Mouse (Mus musculus) limb, embryonic 10.5 days (tissue): ENCODE measurements around the gene Vwa8. TPM values are rescaled to one million over a fixed set of nuclear protein-coding genes. Genes with fewer than 3 reads are reported as not detected.

Experiments used
- DNase-seq: peaks from one replicate; pipeline ENCODE4 v3.0.0-alpha.2; 2017; ENCODE audit warnings: low spot score
- H3K27ac ChIP-seq: fragments of 300-500 bp; sonication (generic); 2 replicates; pipeline ENCODE4 v1.5.1; 2016; ENCODE audit warnings: mild to moderate bottlenecking
- H3K27me3 ChIP-seq: fragments of 300-500 bp; sonication (generic); 2 replicates; pipeline ENCODE4 v1.6.1; 2016; ENCODE audit warnings: low read depth, mild to moderate bottlenecking; ENCODE audit not compliant: poor library complexity, severe bottlenecking
- H3K36me3 ChIP-seq: fragments of 300-500 bp; sonication (generic); 2 replicates; pipeline ENCODE4 v1.6.1; 2016; ENCODE audit warnings: mild to moderate bottlenecking, moderate library complexity
- H3K4me1 ChIP-seq: fragments of 300-500 bp; sonication (generic); 2 replicates; pipeline ENCODE4 v1.6.1; 2016
- H3K4me3 ChIP-seq: fragments of 300-500 bp; sonication (generic); 2 replicates; pipeline ENCODE4 v1.5.1; 2016; ENCODE audit warnings: mild to moderate bottlenecking, moderate library complexity
- H3K9me3 ChIP-seq: fragments of 300-500 bp; sonication (generic); replicated peaks from 2 replicates; pipeline ENCODE4 v1.6.1; 2016; ENCODE audit warnings: mild to moderate bottlenecking
- WGBS: fragments of 180-500 bp; shearing (Covaris S2); methylation state at CpG from one replicate; pipeline ENCODE4 v1.1.7; 2016; 5-methylcytosine and 5-hydroxymethylcytosine counted together
- polyA plus RNA-seq: library from polyadenylated mRNA; unstranded; fragments of >200 nt; fragmentation: Nextera tagmentation; extraction: Ambion mirVana; gene quantifications from 2 replicates; pipeline ENCODE4 v1.2.1, GENCODE M21; 2016

The Vwa8 gene
- polyA plus RNA-seq = 8.2 and 8.3 TPM in 2 replicates

- Histone ChIP-seq H3K36me3 (no peaks in the 10 kb centered on the region), H3K4me3 (peak within 1 kb of the TSS; percentile 89), H3K4me1 (peaks cover 29% of the 10 kb centered on the region), H3K27me3 (no peaks in the 10 kb centered on the region), H3K27ac (peak within 1 kb of the TSS; percentile 98), H3K9me3 (no peaks in the 10 kb centered on the region)
- DNase-seq = peak; percentile 93
- WGBS = 3% methylated on average over 60 of the region's 61 CpGs
Observed at GRCm38 (mm10) chr14:78848941-78849911, at the start of gene Vwa8. Vwa8 (plus strand) TSS chr14:78849052.

GRCm38 (mm10) chr14:78802378-78802777 is 46.5 kb upstream of the Vwa8 start:
- Histone ChIP-seq H3K27ac (no peak overlapping the region), H3K27me3 (no peaks in the 10 kb centered on the region), H3K4me3 (no peak overlapping the region), H3K9me3 (no peaks in the 10 kb centered on the region), H3K36me3 (no peaks in the 10 kb centered on the region), H3K4me1 (peaks cover 6% of the 10 kb centered on the region; the same call in 1 of the 2 replicates)
- DNase-seq = no peak
- 91% methylated on average over 2 of the region's 2 CpGs for WGBS

- Histone ChIP-seq H3K27me3 (no peaks in the 10 kb centered on the region), H3K9me3 (no peaks in the 10 kb centered on the region), H3K36me3 (no peaks in the 10 kb centered on the region), H3K4me3 (no peak overlapping the region), H3K4me1 (peaks cover 6% of the 10 kb centered on the region; the same call in 1 of the 2 replicates), H3K27ac (no peak overlapping the region)
- no peak for DNase-seq
- WGBS = 89% methylated on average over 6 of the region's 6 CpGs
Observed at GRCm38 (mm10) chr14:78803924-78804323, 44.9 kb upstream of the Vwa8 start.

GRCm38 (mm10) chr14:78812896-78813295 is 36.0 kb upstream of the Vwa8 start:
- DNase-seq = no peak
- Histone ChIP-seq H3K9me3 (no peaks in the 10 kb centered on the region), H3K4me3 (no peak overlapping the region), H3K27ac (no peak overlapping the region), H3K4me1 (no peaks in the 10 kb centered on the region), H3K27me3 (no peaks in the 10 kb centered on the region), H3K36me3 (no peaks in the 10 kb centered on the region)
- WGBS = 87% methylated on average over 2 of the region's 2 CpGs

- H3K27ac ChIP-seq = no peak overlapping the region
- H3K27me3 ChIP-seq = no peaks in the 10 kb centered on the region
- H3K9me3 ChIP-seq = no peaks in the 10 kb centered on the region
- WGBS = 11% methylated on average over 2 of the region's 3 CpGs
- H3K36me3 ChIP-seq = no peaks in the 10 kb centered on the region
- no peak for DNase-seq
- H3K4me3 ChIP-seq = no peak overlapping the region
- H3K4me1 ChIP-seq = no peaks in the 10 kb centered on the region
Observed at GRCm38 (mm10) chr14:78816411-78816810, 32.4 kb upstream of the Vwa8 start.

- Histone ChIP-seq H3K4me3 (no peak overlapping the region), H3K36me3 (no peaks in the 10 kb centered on the region), H3K4me1 (no peaks in the 10 kb centered on the region), H3K27ac (no peak overlapping the region), H3K9me3 (no peaks in the 10 kb centered on the region), H3K27me3 (no peaks in the 10 kb centered on the region)
- no peak for DNase-seq
- WGBS = 90% methylated on average over 3 of the region's 3 CpGs
Observed at GRCm38 (mm10) chr14:78817651-78818050, 31.2 kb upstream of the Vwa8 start.

GRCm38 (mm10) chr14:78818406-78818805 is 30.4 kb upstream of the Vwa8 start:
- 85% methylated on average over 3 of the region's 3 CpGs for WGBS
- DNase-seq = no peak

GRCm38 (mm10) chr14:78824013-78824412 is 24.8 kb upstream of the Vwa8 start:
- Histone ChIP-seq H3K27ac (no peak overlapping the region), H3K36me3 (no peaks in the 10 kb centered on the region), H3K4me1 (no peaks in the 10 kb centered on the region), H3K4me3 (no peak overlapping the region), H3K9me3 (no peaks in the 10 kb centered on the region), H3K27me3 (no peaks in the 10 kb centered on the region)
- WGBS = 89% methylated on average over 4 of the region's 4 CpGs
- no peak for DNase-seq

More at GRCm38 (mm10) chr14:78818406-78818805, 30.4 kb upstream of the Vwa8 start:
- Histone ChIP-seq H3K27me3 (no peaks in the 10 kb centered on the region), H3K36me3 (no peaks in the 10 kb centered on the region), H3K27ac (no peak overlapping the region), H3K4me1 (no peaks in the 10 kb centered on the region), H3K4me3 (no peak overlapping the region), H3K9me3 (no peaks in the 10 kb centered on the region)

GRCm38 (mm10) chr14:78824507-78824906 is 24.3 kb upstream of the Vwa8 start:
- no peak overlapping the region for H3K27ac ChIP-seq
- no peak for DNase-seq
- H3K27me3 ChIP-seq = no peaks in the 10 kb centered on the region
- no peaks in the 10 kb centered on the region for H3K9me3 ChIP-seq
- no peaks in the 10 kb centered on the region for H3K4me1 ChIP-seq
- WGBS = 73% methylated on average over 4 of the region's 4 CpGs
- H3K36me3 ChIP-seq = no peaks in the 10 kb centered on the region
- no peak overlapping the region for H3K4me3 ChIP-seq

- no peaks in the 10 kb centered on the region for H3K27me3 ChIP-seq
- no peak for DNase-seq
- H3K4me3 ChIP-seq = no peak overlapping the region
- H3K9me3 ChIP-seq = no peaks in the 10 kb centered on the region
- no peaks in the 10 kb centered on the region for H3K36me3 ChIP-seq
- no peak overlapping the region for H3K27ac ChIP-seq
- 94% methylated on average over 4 of the region's 4 CpGs for WGBS
- no peaks in the 10 kb centered on the region for H3K4me1 ChIP-seq
Observed at GRCm38 (mm10) chr14:78831158-78831557, 17.7 kb upstream of the Vwa8 start.

GRCm38 (mm10) chr14:78847948-78848347 is 904 bp upstream of the Vwa8 start:
- WGBS = 73% methylated on average over 1 of the region's 1 CpGs
- peaks cover 29% of the 10 kb centered on the region for H3K4me1 ChIP-seq
- H3K27ac ChIP-seq = no peak overlapping the region
- no peaks in the 10 kb centered on the region for H3K27me3 ChIP-seq
- H3K36me3 ChIP-seq = no peaks in the 10 kb centered on the region
- no peak overlapping the region for H3K4me3 ChIP-seq
- no peaks in the 10 kb centered on the region for H3K9me3 ChIP-seq
- no peak for DNase-seq

GRCm38 (mm10) chr14:78848477-78848876 is 375 bp upstream of the Vwa8 start:
- 8% methylated on average over 3 of the region's 3 CpGs for WGBS
- H3K27ac ChIP-seq = peak overlapping the region; percentile 98

GRCm38 (mm10) chr14:78849961-78850578 is 1.2 kb downstream of the Vwa8 start:
- Histone ChIP-seq H3K4me3 (peak overlapping the region; percentile 89; the same call in 1 of the 2 replicates), H3K36me3 (no peaks in the 10 kb centered on the region), H3K27ac (peak overlapping the region; percentile 98), H3K27me3 (no peaks in the 10 kb centered on the region), H3K4me1 (peaks cover 29% of the 10 kb centered on the region), H3K9me3 (no peaks in the 10 kb centered on the region)
- DNase-seq = peak; percentile 40
- WGBS = 66% methylated on average over 5 of the region's 5 CpGs

More at GRCm38 (mm10) chr14:78848477-78848876, 375 bp upstream of the Vwa8 start:
- Histone ChIP-seq H3K9me3 (no peaks in the 10 kb centered on the region), H3K4me3 (peak overlapping the region; percentile 89), H3K4me1 (peaks cover 29% of the 10 kb centered on the region), H3K27me3 (no peaks in the 10 kb centered on the region), H3K36me3 (no peaks in the 10 kb centered on the region)
- DNase-seq = no peak
